Mouse (Mus musculus): ENCODE data around the gene Gm26920.
"Not testable (repeated sequence)": the region's sequence is repeated elsewhere in the genome, so short reads cannot be mapped to it uniquely, and the experiment has no call there.

The Gm26920 gene

DNA sequence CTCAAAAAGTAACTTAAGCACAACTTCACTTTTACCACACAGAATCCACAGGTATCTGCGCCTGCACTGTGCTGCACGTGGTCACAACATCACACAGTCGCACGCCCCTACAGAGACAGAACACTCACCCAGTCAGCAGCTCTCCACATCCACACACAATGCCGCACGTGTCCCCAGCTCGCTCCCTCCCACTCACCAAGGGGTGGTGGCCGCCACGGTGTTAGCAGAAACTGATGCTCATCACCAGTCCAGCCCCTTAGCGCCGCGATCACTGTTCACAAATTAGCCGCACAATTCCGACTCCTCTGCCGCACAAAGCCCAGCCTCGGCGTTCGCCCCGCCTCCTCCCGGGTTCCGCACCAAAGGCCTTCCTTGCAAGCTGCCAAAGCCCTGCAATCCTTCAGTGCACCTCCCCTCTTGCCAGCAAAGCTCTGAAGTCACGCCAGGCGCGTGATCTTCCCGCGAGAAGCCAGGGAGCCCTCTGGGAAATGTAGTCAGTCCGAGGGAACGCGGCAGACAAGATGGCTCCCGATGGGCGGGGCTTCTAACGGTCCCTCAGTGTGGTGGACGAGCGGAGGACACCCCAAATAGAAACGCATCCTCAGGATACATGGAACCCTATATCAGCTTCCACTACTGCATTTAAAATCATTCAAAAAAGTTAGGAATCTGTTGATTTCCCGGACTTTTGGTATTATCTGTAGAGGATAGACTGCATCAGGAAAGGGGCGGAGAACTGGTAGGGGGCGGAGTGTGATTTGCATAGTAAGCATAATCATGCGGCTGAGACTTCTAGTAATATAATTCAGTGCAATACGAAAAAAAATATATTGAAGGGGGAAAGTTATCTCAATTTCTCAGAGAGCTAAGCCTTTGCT lies at the start of gene Gm26920, which contains the start of gene Zfp566:
TSS of gene Gm26920 (minus strand) at position 319 of the 878 bp plus-strand sequence.
TSS of gene Zfp566 (minus strand) at position 436 of the 878 bp plus-strand sequence.
- DNase-seq (ENCODE audit: low spot score): peak; percentile 99

DNA sequence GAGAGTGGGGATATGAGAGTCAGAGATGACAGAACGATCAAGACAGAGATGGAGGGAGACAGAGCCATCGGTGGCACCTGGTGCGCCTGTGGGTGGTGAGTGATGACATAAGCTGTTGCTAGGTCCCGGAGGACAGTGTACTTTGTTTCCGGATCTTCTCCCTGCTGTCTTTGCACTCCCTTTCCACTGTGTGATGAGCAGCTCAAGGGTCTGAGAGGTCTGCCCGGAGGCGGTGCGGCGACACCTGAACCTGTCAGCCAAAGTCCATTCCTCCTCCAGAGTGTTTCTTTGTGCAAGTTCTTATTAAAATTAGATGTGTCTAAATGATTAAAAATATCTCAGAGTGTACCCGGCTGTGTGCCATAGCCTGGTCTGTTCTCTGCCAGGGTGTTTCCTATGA lies 46.6 kb upstream of the Gm26920 start:
- DNase-seq (ENCODE audit: low spot score): peak; percentile 38

DNA sequence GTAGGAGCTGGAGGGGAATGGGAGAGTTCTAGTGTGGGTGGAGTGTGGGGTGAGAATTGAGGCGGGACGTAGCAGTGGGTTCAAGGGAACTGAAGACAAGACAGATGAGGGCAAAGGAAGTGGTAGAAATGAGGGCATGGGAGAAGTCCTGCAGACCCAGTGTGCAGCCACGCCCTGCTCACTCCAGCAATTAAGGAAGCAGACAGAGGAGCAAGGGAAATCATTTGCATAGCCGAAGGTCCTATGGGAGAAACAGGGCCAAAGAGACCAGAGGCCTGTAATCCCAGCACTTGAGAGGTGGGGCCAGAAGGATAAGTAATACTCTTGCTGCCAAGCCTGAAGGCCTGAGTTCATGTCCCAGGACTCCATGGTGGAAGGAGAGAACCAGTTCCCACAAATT lies 42.2 kb upstream of the Gm26920 start:
- DNase-seq (ENCODE audit: low spot score): no peak

DNA sequence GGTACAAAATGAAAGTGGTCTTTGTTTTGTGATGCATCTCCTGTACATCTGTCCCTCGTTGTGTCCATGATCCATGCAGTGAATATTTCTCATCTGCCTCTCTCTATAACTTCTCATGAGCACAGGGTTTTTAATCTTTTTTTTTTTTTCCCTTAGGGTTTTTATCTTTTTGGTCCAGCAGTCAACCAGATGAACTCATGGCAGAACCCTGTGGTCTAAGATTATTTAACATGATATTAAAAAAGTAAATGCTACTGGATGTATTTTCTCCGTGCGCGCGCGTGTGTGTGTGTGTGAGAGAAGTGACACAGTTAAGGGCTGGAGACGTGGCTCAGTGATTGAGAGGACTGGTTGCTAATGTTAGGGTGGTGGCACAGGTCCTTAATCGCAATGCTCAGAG lies 39.7 kb upstream of the Gm26920 start:
- DNase-seq (ENCODE audit: low spot score): no peak

DNA sequence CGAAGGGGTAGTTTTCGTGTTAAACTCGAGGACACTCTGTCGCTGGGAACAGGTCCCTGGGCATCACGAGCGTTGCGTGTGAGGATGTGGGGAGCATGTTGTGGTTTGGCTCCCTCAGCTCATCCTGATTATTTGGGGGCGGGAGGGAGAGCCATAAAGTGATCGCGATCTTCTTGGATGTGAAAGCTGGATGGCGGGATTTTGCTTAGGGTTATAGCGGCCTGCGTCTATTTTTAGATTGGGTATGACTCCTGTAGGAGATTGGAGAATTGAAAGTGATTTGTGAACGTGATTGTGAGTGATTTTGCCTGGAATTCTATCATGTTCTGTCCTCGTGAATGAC lies 31.9 kb upstream of the Gm26920 start:
- DNase-seq (ENCODE audit: low spot score): no peak

DNA sequence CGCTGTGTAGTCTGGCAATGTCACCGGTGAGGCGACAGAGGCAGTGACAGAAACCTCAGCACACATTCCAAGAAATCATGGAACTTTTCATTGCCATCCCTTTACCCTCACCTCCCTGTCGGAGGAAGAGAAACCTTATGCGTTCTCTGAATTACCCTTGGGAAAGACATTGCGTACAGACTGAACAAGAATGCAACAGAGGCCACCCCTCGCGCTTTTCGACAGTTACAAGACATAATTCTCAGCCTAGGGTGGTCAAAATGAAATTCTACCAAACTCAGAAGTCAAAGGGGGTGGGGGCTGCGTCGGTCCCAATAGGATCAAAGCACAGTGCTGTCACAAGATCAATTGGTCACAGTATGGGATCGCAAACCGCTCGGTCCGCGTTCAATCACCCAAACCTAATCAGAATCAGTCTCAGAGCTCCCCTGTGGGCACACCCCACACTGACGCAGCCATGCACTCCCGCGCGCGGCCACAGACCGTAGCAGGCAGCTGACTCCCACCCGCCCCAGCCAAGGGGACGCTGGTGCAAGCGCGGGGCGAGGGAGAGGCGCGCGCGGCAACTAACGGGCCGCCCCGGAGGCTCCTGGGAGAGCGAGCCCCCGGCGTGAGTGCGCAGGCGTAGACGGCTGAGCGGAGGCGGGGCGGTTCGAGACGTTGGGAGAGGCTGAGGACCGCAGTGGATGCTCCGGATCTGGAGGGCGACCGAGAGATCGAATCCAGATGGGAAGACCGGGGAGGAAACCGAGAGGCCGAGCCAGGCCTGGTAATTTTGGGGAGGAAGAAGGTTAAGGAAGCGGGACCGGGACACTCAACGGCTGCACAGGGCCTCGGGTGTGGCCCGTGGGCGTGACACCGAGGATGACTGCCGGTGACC lies 31.3 kb upstream of the Gm26920 start, which contains the start of gene Zfp382:
TSS of gene Zfp382 (plus strand) at position 635 of the 880 bp plus-strand sequence.
- peak; percentile 90 for DNase-seq (ENCODE audit: low spot score)

DNA sequence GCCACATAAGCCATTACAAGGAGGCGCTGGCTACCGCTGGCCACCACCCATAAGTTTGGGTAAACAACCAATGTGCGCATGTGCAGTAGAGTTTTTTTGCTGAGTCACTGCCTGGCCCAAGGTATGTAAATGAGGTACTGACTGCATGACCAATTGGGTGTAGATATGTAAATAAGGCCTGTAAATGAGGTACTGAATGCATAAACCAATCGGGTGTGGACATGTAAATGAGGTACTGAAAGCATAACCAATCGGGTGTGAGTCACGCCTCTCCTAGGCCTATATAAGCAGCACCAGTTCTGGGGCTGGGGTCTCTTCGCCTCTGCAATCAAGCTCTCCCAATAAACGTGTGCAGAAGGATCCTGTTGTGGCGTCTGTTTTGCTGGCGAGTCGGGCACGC lies 27.7 kb upstream of the Gm26920 start:
- DNase-seq (ENCODE audit: low spot score): not testable (repeated sequence)

DNA sequence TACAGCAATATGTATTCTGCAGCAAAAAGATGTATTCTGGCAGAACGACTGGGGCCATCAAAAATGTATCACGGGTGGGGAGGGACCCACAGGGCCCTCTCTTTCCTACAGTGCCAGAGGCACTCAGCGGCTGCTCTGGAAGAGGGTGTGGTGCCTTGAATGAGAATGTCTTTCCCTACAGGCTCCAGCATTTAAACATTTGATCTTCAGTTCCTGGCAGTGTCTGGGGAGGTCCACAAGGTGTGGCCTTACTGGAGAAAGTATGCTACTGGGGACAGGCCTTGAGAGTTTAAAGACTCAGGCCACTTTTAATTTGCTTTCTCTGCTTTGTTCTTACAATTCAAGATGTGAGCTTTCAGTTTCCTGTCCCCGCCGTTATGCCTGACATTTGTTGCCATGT lies 25.9 kb upstream of the Gm26920 start:
- DNase-seq (ENCODE audit: low spot score): no peak

DNA sequence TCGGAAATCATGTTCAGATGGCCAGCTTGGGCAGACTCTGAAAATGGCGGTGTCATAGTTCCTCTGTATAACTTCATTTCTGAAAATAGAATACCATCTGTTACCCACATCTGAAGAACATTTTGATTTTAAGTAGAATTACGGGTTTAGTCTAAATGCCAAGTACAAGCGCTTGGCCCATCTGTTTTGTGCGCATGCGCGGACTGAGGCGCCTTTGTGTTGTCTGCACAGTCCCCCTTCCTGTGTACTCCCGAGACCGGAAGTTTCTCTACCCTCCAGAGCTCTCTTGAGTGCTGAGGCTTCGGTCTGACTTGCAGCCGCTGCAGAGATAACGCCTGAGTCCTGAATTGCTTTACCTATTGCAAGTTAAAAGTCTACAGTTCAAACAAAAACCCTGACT lies 9.1 kb upstream of the Gm26920 start:
- DNase-seq (ENCODE audit: low spot score): peak; percentile 31

DNA sequence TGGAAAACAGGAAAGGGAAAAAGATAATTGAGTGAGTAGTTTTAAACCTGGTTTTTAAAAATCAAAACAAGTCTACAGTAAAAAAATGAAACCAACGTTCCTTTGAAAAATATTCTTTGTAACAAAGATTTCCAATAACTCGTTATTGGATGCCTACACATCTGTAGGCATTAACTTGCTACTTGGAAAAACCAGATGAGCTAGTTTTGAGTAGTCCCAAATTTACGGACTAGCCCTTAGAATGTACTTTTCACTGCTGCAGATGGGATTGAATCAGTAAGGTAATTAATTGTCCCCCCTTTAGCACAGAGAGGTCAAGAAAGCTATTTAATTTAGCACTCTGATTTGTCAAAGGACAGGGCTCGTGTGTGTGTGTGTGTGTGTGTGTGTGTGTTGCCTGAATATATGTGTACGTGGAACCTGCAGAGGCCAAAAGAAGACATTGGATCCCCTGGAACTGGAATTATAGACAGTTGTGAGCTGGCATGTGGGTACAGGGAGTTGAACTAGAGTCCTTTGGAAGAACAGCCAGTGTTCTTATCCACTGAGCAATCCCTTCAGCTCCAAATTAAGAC lies 5.4 kb upstream of the Gm26920 start:
- DNase-seq (ENCODE audit: low spot score): peak; percentile 29

DNA sequence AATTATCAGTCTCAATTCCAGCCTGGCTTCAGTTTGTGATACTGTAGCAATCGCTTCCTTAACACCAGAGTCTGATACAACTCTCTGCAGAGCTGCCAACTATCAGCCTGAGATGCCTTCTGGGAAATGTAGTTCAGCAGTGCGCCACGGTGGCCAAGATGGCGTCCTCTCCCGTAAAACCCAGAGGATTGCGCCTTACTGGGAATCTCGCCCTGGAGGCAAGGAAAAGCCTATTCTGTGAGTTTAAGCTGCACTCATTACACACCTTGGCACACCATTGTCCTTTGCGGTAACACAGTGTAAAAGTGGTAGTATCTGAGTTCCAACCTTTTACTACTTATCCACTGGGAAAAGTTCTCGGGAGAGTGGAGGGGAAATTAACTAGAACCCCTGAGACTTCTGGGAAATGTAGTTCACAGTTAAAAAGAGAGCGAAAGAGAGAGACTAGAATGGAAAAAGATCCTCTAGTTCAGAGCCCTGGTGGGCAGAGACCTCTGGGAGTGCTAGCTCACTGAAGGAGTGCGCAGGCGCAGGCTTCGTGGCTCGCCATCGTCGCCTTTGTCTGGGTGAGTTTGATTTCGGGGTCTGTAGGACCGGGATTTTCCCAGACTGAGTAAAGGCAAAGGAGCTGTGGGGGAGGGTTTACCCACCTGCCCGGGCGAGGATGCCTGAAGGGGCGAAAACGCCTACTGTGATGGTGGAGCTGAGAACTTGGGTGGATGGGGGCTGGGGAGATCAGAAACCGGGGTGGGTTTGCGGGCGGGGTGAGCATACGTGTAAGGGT lies 4.6 kb upstream of the Gm26920 start, which contains the start of gene Zfp260:
TSS of gene Zfp260 (plus strand) at position 132 of the 784 bp plus-strand sequence.
- DNase-seq (ENCODE audit: low spot score): peak; percentile 93

DNA sequence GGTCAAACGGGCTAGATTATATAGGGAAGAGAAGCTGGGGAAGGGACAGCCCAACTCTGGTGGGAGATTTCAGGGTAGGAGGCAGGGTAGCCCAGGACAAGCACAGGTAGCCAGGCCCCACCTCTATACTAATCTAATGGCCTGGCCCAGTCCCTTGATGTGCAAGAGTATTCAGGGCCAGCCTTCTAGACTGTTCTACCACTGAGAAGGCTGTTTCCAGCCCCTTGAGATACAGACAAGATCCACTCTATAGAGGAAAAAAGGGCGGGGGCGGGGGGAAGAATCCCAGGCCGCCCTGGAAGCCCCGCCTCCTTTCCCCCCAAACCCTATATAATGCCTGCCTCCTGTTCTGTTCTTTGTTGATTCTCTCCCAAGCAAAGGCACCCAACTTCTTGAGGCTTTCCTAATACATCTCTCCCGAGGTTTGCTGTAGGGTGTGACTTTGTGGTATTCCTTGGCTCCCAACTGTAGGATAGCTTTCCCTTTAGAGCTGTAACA lies 3.8 kb upstream of the Gm26920 start:
- DNase-seq (ENCODE audit: low spot score): no peak

DNA sequence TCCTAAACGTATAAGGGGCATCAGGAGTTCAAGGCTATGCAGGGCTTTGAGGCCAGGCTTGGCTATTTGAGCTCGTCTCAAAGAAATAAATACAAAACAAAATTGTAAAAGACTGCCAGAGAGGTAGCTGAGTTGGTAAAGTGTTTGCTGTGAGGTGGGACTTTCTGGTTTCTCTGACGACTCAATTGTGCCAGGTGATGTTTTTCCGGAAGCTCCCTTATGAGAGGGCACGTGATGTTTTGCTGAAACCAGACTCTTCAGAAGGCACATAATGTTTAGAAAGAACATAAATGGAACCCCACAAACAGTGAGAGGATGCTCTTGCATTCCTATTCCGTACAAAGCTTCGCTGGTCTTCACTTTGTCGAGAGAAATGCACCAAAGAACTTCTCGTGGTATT lies 2.5 kb upstream of the Gm26920 start:
- no peak for DNase-seq (ENCODE audit: low spot score)

DNA sequence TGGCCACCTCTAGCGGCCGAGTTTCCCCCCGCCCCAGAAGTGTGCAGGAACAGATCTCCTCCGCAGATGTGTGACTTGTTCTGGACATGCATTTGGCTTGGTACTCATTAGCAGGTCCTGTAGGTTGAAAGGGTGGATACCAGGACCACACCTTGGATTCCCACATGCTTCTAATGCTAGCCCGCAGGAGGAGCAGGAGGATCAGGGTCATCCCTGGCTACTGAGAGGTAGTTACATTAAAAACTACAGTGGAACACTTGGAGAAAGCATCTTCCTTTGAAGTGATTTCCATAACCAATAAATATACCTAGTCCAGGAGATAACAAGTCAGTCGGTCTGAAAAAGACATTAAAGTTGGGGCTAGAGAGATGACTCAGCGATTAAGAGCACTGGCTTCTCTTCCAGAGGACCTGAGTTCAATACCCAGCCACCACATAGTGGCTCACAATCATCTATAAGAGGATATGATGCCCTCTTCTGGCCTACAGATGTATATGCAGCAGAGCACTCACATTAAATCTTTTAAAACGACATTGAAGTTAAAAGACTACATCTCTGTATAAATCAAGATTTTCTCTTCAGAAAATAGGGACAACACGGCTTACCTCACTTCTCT lies 868 bp upstream of the Gm26920 start:
- peak; percentile 40 for DNase-seq (ENCODE audit: low spot score)

DNA sequence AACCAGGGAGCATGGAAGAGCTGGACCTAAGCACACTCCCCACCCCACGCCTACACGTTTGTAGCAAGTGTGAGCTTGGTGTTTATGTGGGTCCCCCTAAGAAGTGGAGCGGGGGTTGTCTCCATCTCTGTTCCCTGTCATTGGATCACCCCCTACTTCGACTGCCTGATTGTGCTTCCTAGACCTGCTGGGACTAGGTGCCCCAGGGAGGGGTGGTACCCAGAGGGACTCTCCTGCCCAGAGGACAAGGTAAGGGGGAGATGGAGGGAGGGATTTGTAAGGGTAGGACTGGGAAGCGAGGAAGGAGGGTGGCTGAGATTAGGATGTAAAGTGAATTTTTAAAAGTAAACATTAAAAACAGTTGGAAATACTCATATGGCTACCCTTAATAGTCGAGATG lies 805 bp downstream of the Gm26920 start:
- no peak for DNase-seq (ENCODE audit: low spot score)

DNA sequence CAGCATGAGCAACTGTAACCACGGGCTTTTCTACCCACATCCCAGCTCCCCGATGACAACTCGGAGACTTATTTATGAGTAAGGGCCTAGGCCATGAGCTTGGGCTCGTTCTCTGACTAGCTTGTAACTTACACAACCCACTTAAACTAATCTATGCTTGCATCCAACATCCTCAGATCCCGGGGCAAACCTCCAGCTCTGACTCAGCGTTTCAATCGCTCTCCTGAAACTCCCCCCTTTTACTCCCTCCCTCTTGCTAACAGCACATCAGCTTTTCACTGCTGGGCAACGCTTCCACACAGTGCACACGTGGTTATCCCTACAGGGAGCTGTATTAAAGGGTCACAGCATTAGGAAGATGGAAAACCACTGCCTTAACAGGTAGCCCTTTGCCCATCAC lies 3.7 kb downstream of the Gm26920 start:
- DNase-seq (ENCODE audit: low spot score): no peak

DNA sequence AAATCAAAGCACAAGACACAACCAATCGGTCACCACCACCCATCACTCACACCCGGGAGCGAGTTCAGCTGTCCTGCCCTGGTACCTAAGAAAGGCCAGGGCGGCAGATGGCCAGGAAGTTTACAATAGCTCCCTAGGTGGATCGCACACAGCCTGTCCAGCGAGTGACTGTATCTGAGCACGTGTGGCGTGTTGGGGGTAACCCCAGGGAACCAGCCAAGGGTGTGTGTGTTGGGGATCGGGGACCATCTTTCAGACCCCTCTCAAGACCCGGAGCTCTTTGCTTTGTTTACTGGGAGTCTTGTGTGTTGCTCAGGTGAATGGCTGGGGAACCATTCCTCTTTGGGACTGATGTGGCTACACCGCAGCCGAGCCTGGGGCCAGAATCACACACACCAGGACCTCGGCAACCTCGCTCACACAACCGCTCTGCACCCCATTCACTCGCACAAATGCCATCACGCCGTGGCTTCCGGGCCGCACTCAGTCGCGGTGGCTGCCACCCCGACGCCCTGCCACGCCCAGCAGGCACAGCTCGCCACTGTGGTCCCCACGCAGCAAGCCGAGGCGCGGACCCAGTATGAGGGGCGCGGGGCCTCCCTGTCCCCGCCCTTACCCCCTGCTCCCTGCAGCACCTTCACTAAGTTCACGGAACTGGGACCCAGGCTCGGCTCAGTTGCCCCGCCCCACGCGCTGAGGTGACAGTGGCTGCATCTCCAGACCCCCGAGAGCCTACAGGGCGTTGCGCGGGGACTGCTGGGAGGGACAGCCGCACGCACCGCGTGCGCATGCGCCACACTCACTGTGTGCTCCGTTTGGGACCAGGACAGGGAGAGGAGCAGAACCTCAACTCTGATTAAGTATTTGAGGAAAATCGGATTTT lies 17.8 kb downstream of the Gm26920 start, which contains the start of gene Zfp82:
TSS of gene Zfp82 (minus strand) at position 755 of the 883 bp plus-strand sequence.
- peak; percentile 80 for DNase-seq (ENCODE audit: low spot score)

DNA sequence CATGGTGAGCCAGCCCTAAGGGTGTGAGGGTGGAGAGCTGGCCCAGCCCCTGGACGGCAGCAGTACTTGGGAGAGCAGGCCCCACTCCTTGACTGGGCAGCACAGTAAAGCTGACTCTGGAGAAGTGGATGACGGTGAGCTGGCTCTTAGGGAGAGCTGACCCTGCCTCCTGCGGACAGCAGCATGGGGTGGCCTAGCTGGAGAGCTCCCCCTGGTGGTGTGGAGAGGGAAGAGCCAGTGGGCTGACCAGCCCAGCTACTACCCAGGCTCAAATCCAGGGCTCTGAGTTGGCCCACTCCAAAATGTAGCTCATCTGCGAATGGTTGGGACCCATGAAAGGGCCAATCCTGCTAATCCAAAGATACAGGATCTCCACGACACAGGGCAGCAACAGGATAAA lies 25.6 kb downstream of the Gm26920 start:
- no peak for DNase-seq (ENCODE audit: low spot score)

DNA sequence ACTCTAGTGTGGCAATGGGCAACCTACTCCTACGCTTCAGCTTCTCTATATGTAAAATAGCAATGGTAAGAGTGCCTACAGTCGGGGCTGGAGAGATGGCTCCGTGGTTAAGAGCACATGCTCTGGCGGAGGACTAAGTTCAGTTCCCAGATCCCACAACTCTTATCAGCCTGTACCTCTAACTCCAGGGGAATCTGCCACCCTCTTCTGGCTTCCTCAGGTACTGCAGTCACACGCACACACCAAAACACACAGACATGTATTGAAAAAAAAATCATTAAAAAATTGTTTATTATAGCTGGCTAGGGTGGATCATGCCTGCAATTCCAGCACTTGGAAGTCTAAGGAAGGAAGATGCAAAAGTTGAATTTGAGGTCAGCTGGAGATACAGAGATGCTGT lies 27.7 kb downstream of the Gm26920 start:
- DNase-seq (ENCODE audit: low spot score): no peak

DNA sequence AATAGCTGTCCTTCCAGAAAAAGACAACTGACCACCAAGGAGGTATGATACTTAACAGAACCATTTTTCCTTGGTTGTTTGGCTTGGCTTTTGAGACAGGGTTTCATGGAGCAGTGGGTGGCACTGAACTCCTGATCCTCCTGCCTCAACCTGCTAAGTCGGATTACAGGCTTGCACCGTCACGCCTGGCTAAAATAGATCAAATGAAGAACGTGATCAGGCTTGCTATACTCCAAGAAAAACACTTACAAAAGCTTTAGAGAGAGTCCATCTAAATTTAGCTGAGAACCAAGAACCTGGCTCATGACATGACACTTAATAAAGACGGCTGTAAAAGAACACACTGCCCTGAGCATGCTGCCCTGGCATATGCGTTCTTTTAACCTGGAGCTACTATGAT lies 29.9 kb downstream of the Gm26920 start:
- no peak for DNase-seq (ENCODE audit: low spot score)
